Mouse (Mus musculus) heart, postnatal 36 days (tissue): ENCODE data around the gene Lnx2. TPM values are rescaled to one million over a fixed set of nuclear protein-coding genes. Genes with fewer than 3 reads are reported as not detected.
A peak's percentile ranks its signal among the peaks of the same experiment; 100 is the strongest.

Source experiments
- DNase-seq, 2 experiments: peaks; one replicate each; pipeline ENCODE4 v3.0.0; 2021 to 2022
- intact Hi-C: fragments of 180-260 bp; cut with DNase I; formaldehyde crosslinking; loops from one replicate; pipeline ENCODE4 v1.15.1; 2025
- total RNA-seq, 2 experiments: library from RNA; stranded (reverse); gene quantifications; 2 replicates each; pipeline ENCODE4 v1.2.3; 2021

Lnx2 gene
- total RNA-seq, 2 experiments from 2014 or later, result 10.0 to 10.8 TPM

- intact Hi-C loops, result no loop called here
These were observed 21.6 kb downstream of the Lnx2 start for GRCm38 (mm10) chr5:147054747-147055270.

DNA sequence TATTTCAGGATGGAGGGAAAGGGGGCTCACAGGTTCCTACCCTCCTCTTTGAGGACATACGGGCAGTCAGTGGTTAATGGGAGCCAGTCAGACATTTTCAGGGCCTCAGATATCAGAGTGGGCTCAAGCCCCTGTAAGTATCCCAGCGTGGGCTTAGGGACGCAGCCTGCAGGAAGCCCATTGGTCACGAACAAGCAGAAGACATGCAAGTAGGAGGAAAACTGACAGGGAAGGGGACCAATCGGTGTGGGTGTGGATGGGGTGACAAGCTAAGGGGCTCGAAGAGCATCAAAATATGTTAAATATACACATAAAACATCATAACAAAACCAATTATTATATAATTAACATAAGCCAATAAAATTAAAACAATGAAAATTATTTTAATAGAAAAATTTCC lies 22.1 kb downstream of the Lnx2 start:
- intact Hi-C loops, result no loop called here

More at GRCm38 (mm10) chr5:147054747-147055270, 21.6 kb downstream of the Lnx2 start:
- no peak for DNase-seq

DNA sequence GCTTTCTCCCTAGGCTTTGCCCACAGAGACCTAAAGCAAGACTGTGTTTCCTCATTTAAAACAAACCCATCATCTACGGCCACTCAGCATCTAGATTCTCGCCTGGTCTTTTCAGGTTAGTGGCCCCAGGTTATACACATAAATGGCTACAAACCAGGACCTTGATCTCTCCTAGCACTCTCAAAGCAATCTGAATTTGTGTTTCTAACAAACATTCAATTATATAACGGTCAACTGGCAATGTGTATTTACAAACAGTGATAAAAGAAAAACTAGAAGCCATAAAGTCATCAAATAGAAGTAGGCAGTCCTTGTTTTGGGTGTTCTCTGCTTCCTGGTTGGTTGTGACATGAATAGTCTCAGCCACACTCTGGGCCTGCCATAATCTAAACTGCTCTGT lies 22.9 kb downstream of the Lnx2 start:
- intact Hi-C loops, result no loop called here
- DNase-seq, result no peak

More for the DNA sequence above, 22.1 kb downstream of the Lnx2 start:
- DNase-seq, result no peak

GRCm38 (mm10) chr5:147053071-147053470 lies 23.3 kb downstream of the Lnx2 start:
- intact Hi-C loops, result no loop called here
- DNase-seq, result no peak

DNA sequence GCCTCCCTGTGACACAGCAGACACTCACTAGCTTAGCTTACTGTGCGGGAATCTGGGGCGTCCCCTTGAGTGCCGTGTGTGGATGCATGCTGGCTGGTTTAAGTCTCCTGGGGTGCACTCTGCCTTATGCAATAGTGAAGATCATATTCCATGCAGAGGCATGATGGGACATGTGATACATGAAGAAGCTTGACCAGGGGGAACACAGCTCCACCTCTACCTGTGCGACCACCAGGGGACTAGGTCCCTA lies 24.2 kb downstream of the Lnx2 start:
- no peak for DNase-seq
- intact Hi-C loops, result no loop called here

DNA sequence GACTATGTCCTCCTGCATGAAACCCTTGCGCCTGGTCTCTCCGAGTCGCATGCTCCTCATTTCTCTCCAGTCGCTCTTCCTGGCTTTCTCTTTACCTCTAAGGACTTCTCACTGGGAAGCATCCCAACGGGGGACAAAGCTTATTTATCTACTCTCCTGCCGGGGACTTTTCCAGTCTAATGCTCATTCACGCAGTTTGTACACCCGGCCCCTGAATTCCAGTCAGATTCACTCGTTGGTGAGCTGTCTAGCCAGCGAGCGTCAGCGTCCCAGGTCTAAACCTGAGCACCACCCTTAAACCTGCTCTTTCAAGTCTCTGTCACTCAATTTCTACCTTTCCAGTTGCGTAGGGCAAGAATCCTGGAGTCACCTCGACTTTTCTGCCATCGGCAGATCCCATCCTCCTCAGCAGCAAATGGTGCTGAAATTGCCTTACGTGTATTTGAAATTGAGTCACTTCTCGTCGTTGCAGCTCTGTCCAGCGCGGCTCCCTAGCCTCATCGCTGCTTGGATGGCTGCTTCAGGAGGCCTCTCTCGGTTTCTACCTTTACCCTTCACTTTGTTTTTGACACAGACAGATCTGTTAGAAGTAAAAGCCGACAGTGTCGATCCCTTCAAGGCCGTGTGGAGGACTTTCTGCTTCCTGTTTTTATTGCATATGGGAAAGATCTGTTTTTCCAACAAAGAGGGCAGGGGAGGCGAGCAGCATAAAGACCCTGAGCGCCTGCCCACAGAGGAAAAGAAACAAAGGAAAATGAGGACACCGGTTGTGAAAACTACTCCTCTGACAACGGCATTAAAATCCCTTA lies 24.7 kb downstream of the Lnx2 start:
- intact Hi-C loops, result no loop called here
- no peak for DNase-seq

GRCm38 (mm10) chr5:147050816-147051499 lies 25.4 kb downstream of the Lnx2 start:
- no peak for DNase-seq

GRCm38 (mm10) chr5:147049544-147050209 lies 26.7 kb downstream of the Lnx2 start:
- no peak for DNase-seq
- intact Hi-C loops, result no loop called here

More at GRCm38 (mm10) chr5:147050816-147051499, 25.4 kb downstream of the Lnx2 start:
- intact Hi-C loops, result no loop called here

DNA sequence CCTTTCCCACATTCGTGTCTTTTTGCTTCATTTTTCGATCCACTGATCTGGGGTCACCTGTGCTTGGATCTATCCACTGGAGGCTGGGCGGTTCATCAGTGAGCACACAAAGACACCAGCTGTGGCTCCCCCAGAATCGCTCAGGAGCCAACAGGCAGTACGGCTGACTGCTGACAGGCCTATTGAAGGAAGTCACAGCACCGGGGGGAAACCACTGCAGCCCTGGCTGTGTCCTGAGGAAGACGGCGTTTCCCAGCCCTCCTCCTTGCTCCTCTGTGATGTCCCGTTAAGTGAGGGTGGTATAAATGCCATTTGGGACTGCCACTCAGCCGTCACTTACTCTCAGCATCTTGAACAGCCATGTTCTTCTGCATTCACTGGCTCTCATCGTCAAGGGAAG lies 30.5 kb downstream of the Lnx2 start:
- DNase-seq, result no peak
- intact Hi-C loops, result no loop called here

DNA sequence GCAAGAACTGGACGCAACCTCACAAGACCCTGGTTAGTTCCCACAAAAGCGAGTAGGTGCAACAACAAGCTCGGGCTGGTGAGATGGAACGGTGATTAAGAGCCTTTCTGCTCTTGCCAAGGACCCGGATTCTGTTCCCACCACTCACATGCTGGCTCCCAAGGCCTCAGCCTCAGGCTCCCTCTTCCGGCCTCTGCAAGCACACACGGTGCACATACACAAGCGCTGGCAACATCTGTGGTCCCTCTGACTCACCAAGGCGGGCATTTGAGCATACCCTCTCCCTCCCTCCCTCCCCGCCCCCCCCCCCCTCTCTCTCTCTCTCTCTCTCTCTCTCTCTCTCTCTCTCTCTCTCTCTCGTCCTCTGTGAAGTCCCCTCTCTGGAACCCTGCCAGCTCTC lies 31.1 kb downstream of the Lnx2 start:
- no peak for DNase-seq
- intact Hi-C loops, result no loop called here

- no peak for DNase-seq
- intact Hi-C loops, result no loop called here
These were observed 33.0 kb downstream of the Lnx2 start for GRCm38 (mm10) chr5:147043240-147043844.

DNA sequence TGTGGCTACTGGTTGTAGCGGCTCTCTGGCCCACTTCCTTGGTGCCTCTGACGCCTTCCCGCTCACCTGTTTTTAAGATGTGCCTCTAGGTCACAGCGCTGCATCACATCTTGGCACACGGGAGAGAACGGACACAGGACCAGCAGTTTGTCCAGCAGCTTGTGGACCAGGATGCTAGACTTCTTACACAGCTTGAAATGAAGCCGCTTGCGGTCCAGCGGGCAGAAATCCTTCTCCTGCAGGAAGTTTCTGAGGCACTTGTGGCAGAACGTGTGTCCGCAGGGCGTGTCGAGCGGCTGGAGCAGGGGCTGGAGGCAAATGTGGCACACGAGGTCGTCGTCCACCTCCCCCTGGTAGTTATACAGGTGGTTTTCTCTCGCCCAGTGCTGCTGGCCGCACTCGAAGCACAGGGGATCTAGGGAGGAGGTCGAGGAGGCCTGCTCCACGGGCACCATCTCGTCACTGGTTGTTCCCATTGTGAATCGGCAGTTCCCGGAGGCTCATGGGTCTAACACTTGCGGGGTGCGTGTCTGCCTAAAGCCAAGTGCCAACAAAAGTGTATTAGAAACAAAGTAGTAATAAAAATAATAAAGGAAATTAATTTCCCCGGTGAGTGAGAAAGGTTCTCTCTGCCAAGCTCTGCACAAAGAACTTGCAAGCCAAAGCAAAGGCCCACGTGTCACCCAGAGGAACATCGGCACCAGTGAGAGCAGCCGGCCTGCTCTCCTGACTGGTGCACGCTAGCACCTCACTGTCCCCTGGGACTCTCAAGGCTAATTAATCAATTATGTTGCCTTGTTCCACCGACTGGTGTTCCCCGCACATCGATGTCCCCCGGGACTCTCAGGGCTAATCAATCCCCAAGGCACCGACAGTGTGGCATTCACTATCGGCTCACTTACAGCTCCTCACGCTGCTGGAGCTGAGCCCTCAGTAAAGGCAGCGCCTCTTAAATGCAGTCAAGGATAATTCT lies 34.1 kb downstream of the Lnx2 start:
- intact Hi-C loops, result no loop called here
- DNase-seq, result no peak

DNA sequence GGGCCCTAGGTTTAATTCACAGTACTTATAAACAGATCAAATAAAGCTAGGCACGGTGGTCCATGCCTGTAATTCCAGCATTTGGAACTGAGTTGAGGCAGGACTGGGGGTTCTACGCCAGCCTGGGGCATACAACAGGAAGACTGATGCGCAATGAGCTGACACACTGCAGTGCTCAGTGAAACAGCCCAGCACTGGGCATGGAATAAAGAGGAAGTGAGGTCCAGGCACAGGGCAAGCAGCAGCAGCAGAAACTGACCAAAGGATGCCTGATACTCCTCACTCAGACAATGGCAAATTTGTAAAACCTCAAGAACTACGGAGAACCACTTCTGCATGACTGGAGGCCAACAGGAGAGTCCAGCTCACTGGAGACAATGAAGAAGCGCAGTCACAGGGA lies 37.0 kb downstream of the Lnx2 start:
- no peak for DNase-seq
- intact Hi-C loops, result no loop called here

- DNase-seq, result no peak
These were observed 38.8 kb downstream of the Lnx2 start for GRCm38 (mm10) chr5:147037601-147038000.

GRCm38 (mm10) chr5:147036661-147037060 lies 39.7 kb downstream of the Lnx2 start:
- DNase-seq, result no peak
- intact Hi-C loops, result loop anchor here (2.0 kb wide), 1 partner anchor 40 kb away; the partner anchor contains the start of genes Lnx2 and Polr1d

More at GRCm38 (mm10) chr5:147037601-147038000, 38.8 kb downstream of the Lnx2 start:
- intact Hi-C loops, result loop anchor here (2.0 kb wide), 1 partner anchor 39 kb away; the partner anchor contains the start of genes Lnx2 and Polr1d

DNA sequence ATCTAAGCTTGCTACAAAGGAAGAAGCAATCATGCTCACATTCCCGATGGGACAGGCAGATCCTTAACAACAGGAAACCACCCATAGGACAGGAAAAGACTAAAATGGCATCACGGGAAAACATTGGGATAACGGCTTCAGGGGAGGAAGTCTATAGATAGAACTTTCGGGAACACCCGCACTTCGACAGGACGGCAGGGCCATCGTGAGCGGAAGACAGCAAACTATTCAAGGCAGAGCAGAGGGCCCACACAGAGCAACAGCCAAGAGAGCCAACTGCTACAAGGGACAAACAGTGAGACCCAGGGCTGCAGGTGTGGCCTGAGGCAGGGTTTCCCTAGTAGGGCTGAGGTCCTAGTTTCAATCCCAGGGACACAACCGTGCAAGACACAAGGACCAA lies 40.4 kb downstream of the Lnx2 start:
- intact Hi-C loops, result loop anchor here (2.0 kb wide), 1 partner anchor 41 kb away; the partner anchor contains the start of genes Lnx2 and Polr1d
- DNase-seq, result peak; percentile 38 to 46

DNA sequence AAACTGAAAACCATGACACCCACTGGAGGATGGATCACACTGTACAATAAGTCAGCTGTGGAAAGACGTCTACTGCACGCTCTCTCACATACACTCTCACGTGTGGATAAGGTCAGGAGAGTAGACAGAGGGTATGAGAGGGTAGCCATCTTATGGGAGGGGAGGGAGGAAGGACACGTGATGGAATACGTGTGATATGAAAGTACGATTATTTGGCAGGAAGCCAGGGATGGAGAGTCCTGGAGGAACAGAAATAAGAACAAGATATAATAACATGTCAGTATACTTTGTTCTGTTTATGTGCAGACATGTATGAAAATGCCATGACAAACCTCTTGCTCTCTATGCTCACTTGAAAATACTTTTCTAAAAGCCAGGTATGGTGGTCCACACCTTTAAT lies 41.1 kb downstream of the Lnx2 start:
- intact Hi-C loops, result no loop called here
- DNase-seq, result no peak

- intact Hi-C loops, result no loop called here
- DNase-seq, result no peak
These were observed 42.1 kb downstream of the Lnx2 start for GRCm38 (mm10) chr5:147034283-147034682.

DNA sequence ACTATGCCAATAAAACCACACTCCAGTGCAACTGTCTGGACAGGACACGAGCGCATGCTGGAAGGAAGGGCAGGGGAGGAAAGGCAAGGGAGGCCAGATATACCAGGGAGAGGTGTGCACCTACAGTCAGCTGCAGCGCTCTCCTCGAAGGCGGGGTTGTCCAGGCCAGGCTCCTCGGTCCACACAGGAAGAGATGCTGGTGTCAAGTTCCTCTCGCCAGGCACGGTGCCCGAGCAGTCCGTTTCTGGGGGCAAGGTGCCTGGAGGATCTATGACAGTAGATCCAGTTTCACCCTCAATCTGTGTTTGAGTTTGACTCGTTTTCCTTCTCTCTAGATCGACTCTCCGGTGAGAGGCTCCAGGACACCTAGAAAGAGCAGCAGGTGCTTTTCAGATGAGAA lies 43.2 kb downstream of the Lnx2 start:
- intact Hi-C loops, result no loop called here

DNA sequence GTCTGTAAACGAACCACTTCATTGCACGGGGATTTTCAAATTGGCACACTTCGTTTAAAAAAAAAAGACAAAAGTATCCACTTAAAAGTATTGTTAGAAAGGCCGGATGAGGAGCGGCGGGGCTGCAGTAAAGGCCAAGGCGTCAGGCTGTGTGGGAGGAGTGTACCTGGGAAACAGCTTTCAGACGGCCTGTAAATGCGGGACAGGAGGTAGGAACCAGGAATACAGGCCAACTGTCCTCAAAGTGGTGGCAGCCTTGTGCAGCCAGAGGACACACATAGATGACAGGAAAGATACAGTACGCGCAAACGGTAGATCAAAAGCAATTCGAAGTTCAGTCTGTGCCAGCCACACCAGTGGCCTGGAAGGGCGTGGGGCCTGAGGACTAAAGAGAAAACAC lies 45.1 kb downstream of the Lnx2 start:
- DNase-seq, result no peak
- intact Hi-C loops, result no loop called here

More for the DNA sequence above, 43.2 kb downstream of the Lnx2 start:
- no peak for DNase-seq
